Mouse (Mus musculus): ENCODE measurements at regions not wholly inside any gene's neighbourhood (a gene's known extent, or its start where the extent isn't known, plus 50 kb on each side); places are given as distances from the start of the nearest gene placed in this dataset.

DNA sequence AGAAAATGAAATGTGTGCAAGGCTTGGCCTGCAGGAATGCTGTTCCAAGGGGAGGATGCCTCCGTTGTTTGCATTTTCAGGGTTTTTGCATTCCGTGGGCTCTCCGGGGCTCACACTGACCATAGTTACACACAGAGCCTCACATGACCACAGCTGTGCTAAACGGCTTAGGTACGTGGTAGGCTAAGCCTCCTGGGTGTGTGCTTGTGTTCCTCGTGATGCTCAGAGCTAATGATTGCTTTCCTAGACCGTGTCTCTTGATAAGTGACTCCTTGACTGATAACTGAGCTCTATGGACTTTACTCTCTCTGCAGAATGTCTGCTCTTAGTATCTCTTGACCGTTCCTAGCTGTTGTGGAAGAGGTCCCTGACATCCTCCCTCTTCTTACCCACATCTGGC lies 238.9 kb upstream of the Foxq1 start:
- no peak overlapping the region for H3K27ac ChIP-seq
- 61% methylated on average over 8 of the region's 8 CpGs for WGBS (ENCODE audit: insufficient replicate concordance)
- H3K4me2 ChIP-seq (ENCODE audit: low read depth) = no peak overlapping the region
- H3K36me3 ChIP-seq (replicated peaks; ENCODE audit: control insufficient read depth, insufficient read depth, low read depth) = no peaks in the 10 kb centered on the region
- H3K4me1 ChIP-seq (replicated peaks; ENCODE audit: control insufficient read depth in 2 of 2, insufficient read depth in 2 of 2, low read length in 1 of 2) = no peaks in the 10 kb centered on the region
- H3K4me3 ChIP-seq (ENCODE audit: insufficient read depth in 1 of 2, low read depth in 2 of 2, low read length in 2 of 2) = no peak overlapping the region
- TF ChIP-seq CTCF (IDR thresholded peaks at IDR 0.05; ENCODE audit: low read depth) (no peak), EP300 (IDR thresholded peaks at IDR 0.05; ENCODE audit: low read depth) (no peak)
- H3K27me3 ChIP-seq (ENCODE audit: control insufficient read depth, insufficient read depth, low read length) = no peaks in the 10 kb centered on the region
- no peaks in the 10 kb centered on the region for H3K9me3 ChIP-seq (ENCODE audit: control insufficient read depth, low read length)
- no peak for DNase-seq (ENCODE audit: low read depth in 3 of 3, low spot score in 3 of 3)
- no peak overlapping the region for H3K9ac ChIP-seq (replicated peaks)
- no peak for ATAC-seq (ENCODE audit: insufficient read depth)

DNA sequence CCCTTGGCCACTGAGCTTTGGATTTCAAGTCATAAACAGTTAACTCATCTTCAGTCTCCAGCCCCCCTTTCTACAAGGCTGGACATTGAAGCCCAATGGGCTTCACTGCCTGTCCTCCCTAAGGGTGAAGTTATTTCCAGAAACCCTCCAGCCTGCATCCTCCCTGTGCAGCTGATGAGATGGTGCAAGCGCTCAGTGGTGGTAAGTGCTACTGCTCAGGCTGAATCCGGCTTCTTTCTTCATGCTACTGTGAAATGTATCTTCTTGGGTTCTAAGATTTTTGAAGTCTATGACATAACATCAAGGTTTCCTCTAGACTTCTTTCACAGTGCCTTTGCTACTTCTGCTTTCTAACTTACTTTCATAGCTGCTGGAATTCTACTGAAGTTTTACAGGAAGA lies 237.9 kb upstream of the Foxq1 start:
- no peak overlapping the region for H3K4me3 ChIP-seq (ENCODE audit: insufficient read depth in 1 of 2, low read depth in 2 of 2, low read length in 2 of 2)
- no peaks in the 10 kb centered on the region for H3K36me3 ChIP-seq (replicated peaks; ENCODE audit: control insufficient read depth, insufficient read depth, low read depth)
- H3K27ac ChIP-seq = no peak overlapping the region
- no peaks in the 10 kb centered on the region for H3K9me3 ChIP-seq (ENCODE audit: control insufficient read depth, low read length)
- ATAC-seq (ENCODE audit: insufficient read depth) (no peak), DNase-seq (ENCODE audit: low read depth in 3 of 3, low spot score in 3 of 3) (no peak)
- 77% methylated on average over 2 of the region's 2 CpGs for WGBS (ENCODE audit: insufficient replicate concordance)
- no peak overlapping the region for H3K4me2 ChIP-seq (ENCODE audit: low read depth)
- no peaks in the 10 kb centered on the region for H3K4me1 ChIP-seq (replicated peaks; ENCODE audit: control insufficient read depth in 2 of 2, insufficient read depth in 2 of 2, low read length in 1 of 2)
- H3K27me3 ChIP-seq (ENCODE audit: control insufficient read depth, insufficient read depth, low read length) = no peaks in the 10 kb centered on the region
- H3K9ac ChIP-seq (replicated peaks) = no peak overlapping the region
- TF ChIP-seq CTCF (IDR thresholded peaks at IDR 0.05; ENCODE audit: low read depth) (no peak), EP300 (IDR thresholded peaks at IDR 0.05; ENCODE audit: low read depth) (no peak)

DNA sequence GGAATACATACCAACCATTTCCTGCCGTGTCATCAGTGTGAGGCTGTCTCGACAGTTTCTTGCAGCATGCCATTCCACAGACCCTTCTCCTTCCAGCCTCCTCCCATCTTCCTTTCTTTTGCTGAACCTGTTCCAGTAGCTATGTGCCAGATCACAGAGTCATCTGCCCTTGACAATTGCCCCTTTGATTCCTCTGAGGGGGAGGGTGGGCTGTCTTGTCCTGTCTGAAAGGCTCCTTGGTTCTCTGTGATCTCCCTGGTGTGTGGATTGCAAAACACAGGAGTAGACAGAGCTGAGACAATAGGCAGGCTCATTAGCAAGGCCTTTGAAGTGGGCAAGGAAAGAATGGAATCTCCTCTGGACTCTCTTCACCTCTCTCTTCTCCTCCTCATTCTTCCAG lies 234.5 kb upstream of the Foxq1 start:
- TF ChIP-seq CTCF (IDR thresholded peaks at IDR 0.05; ENCODE audit: low read depth) (no peak), EP300 (IDR thresholded peaks at IDR 0.05; ENCODE audit: low read depth) (no peak)
- H3K9ac ChIP-seq (replicated peaks) = no peak overlapping the region
- no peaks in the 10 kb centered on the region for H3K9me3 ChIP-seq (ENCODE audit: control insufficient read depth, low read length)
- H3K27me3 ChIP-seq (ENCODE audit: control insufficient read depth, insufficient read depth, low read length) = no peaks in the 10 kb centered on the region
- WGBS (ENCODE audit: insufficient replicate concordance) = 39% methylated on average over 2 of the region's 2 CpGs
- no peak for DNase-seq (ENCODE audit: low read depth in 3 of 3, low spot score in 3 of 3)
- no peak for ATAC-seq (ENCODE audit: insufficient read depth)
- no peak overlapping the region for H3K4me2 ChIP-seq (ENCODE audit: low read depth)
- no peaks in the 10 kb centered on the region for H3K36me3 ChIP-seq (replicated peaks; ENCODE audit: control insufficient read depth, insufficient read depth, low read depth)
- no peak overlapping the region for H3K27ac ChIP-seq
- no peak overlapping the region for H3K4me3 ChIP-seq (ENCODE audit: insufficient read depth in 1 of 2, low read depth in 2 of 2, low read length in 2 of 2)
- H3K4me1 ChIP-seq (replicated peaks; ENCODE audit: control insufficient read depth in 2 of 2, insufficient read depth in 2 of 2, low read length in 1 of 2) = no peaks in the 10 kb centered on the region

DNA sequence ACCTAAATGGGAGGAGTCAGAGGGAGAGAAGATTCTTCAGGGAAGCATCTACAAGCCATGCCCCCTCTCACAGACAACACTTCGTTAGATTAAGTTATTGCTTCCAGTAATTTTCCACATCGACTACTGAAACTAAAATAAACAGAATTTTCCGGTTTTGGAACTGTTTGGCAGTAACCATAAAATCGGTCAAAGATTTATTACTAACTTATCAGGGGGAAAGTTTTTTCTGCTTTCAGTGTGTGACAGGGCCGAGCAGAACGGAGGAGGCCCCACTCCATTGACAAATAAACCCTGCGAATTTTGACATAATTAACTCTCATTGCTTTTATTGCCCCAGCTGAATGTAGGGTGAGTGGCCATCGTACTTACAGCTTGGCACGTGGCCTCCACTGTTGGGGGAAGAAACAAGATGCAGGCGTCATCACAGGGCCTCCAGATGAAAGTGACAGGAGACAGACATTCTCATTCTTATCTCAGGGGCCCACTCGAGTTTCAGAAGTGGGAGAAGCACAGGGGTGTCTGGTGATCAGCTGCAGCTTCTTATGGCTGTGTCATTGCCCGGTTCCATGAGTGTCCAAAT lies 229.6 kb upstream of the Foxq1 start:
- Histone ChIP-seq H3K36me3 (replicated peaks; ENCODE audit: control insufficient read depth, insufficient read depth, low read depth) (no peaks in the 10 kb centered on the region), H3K27ac (no peak overlapping the region), H3K9ac (replicated peaks) (no peak overlapping the region), H3K9me3 (ENCODE audit: control insufficient read depth, low read length) (no peaks in the 10 kb centered on the region), H3K27me3 (ENCODE audit: control insufficient read depth, insufficient read depth, low read length) (no peaks in the 10 kb centered on the region), H3K4me2 (ENCODE audit: low read depth) (no peak overlapping the region), H3K4me3 (ENCODE audit: insufficient read depth in 1 of 2, low read depth in 2 of 2, low read length in 2 of 2) (no peak overlapping the region), H3K4me1 (replicated peaks; ENCODE audit: control insufficient read depth in 2 of 2, insufficient read depth in 2 of 2, low read length in 1 of 2) (no peaks in the 10 kb centered on the region)
- DNase-seq (ENCODE audit: low read depth in 3 of 3, low spot score in 3 of 3) (no peak), ATAC-seq (ENCODE audit: insufficient read depth) (no peak)
- no peak for TF ChIP-seq CTCF (IDR thresholded peaks at IDR 0.05; ENCODE audit: low read depth)
- TF ChIP-seq EP300 (IDR thresholded peaks at IDR 0.05; ENCODE audit: low read depth) = no peak
- WGBS (ENCODE audit: insufficient replicate concordance) = 44% methylated on average over 12 of the region's 12 CpGs

DNA sequence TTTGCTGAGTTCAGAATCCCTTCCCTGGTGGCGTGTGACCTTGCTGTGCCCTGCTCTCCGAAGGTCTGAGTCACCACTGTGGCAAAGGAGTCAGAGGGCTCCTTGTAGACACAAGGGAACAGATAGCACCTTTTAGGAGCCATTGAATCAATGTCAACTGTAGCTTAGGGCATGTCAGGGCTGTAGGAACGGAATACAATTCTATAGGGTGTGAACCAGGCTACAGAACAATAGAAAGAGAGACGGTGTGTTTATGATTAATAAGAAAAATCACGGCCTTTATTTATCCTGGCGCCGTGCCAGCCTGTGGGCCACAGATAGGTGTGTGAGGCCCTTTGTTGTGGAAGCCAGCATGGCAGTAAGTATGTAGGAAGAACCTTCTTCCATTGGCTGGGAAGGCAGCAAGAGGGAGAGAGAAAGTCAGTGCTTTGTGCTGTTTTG lies 228.4 kb upstream of the Foxq1 start:
- Histone ChIP-seq H3K4me2 (ENCODE audit: low read depth) (no peak overlapping the region), H3K9me3 (ENCODE audit: control insufficient read depth, low read length) (no peaks in the 10 kb centered on the region), H3K36me3 (replicated peaks; ENCODE audit: control insufficient read depth, insufficient read depth, low read depth) (no peaks in the 10 kb centered on the region), H3K27ac (no peak overlapping the region), H3K9ac (replicated peaks) (no peak overlapping the region), H3K4me3 (ENCODE audit: insufficient read depth in 1 of 2, low read depth in 2 of 2, low read length in 2 of 2) (no peak overlapping the region), H3K4me1 (replicated peaks; ENCODE audit: control insufficient read depth in 2 of 2, insufficient read depth in 2 of 2, low read length in 1 of 2) (no peaks in the 10 kb centered on the region), H3K27me3 (ENCODE audit: control insufficient read depth, insufficient read depth, low read length) (no peaks in the 10 kb centered on the region)
- TF ChIP-seq EP300 (IDR thresholded peaks at IDR 0.05; ENCODE audit: low read depth) (no peak), CTCF (IDR thresholded peaks at IDR 0.05; ENCODE audit: low read depth) (no peak)
- 56% methylated on average over 7 of the region's 7 CpGs for WGBS (ENCODE audit: insufficient replicate concordance)
- no peak for ATAC-seq (ENCODE audit: insufficient read depth)
- DNase-seq (ENCODE audit: low read depth in 3 of 3, low spot score in 3 of 3) = no peak
